Mouse (Mus musculus): ENCODE measurements at regions not wholly inside any gene's neighbourhood (a gene's known extent, or its start where the extent isn't known, plus 50 kb on each side); places are given as distances from the start of the nearest gene placed in this dataset.

DNA sequence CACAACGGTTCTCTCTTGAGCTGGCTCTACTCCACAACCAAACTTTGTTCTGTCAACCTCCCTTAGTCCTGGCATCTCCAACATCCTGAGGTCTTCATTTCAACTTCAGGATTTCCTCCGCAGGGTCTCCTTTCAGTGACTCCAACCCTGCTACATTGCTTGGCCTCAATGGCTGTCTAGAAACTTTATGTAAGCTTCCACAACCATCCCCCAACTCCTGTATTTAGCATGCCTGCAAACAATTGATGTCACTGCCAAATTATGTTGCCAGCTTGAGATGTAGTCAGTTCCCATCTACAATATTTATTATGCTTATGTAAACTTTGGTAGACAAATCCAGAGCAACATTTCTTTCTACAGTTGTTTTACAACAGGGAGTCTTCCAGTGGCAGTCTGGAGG is 336.4 kb upstream of the Meis1 start:
- intact Hi-C loops (cut with DNase I), result no loop called here
- H3K27ac ChIP-seq, result no peak overlapping the region
- H3K9ac ChIP-seq (ENCODE audit: low read depth, low read length), result no peak overlapping the region
- TF ChIP-seq CTCF (IDR thresholded peaks at IDR 0.05) (no peak), POLR2A (IDR thresholded peaks at IDR 0.05; ENCODE audit: insufficient read depth, low read depth, low read length) (no peak), EP300 (IDR thresholded peaks at IDR 0.05; ENCODE audit: insufficient read depth, low read depth, low read length) (no peak)
- DNase-seq, result no peak
- no peaks in the 10 kb centered on the region for H3K79me2 ChIP-seq (replicated peaks; ENCODE audit: control insufficient read depth, insufficient read depth, low read length)
- H3K36me3 ChIP-seq (ENCODE audit: control insufficient read depth, insufficient read depth, low read length), result no peaks in the 10 kb centered on the region
- H3K27me3 ChIP-seq (ENCODE audit: control insufficient read depth, insufficient read depth, low read length), result no peaks in the 10 kb centered on the region
- no peaks in the 10 kb centered on the region for H3K4me1 ChIP-seq (ENCODE audit: control insufficient read depth, insufficient read depth, low read length)
- 59% methylated on average over 2 of the region's 2 CpGs for WGBS
- H3K4me3 ChIP-seq, result no peak overlapping the region

DNA sequence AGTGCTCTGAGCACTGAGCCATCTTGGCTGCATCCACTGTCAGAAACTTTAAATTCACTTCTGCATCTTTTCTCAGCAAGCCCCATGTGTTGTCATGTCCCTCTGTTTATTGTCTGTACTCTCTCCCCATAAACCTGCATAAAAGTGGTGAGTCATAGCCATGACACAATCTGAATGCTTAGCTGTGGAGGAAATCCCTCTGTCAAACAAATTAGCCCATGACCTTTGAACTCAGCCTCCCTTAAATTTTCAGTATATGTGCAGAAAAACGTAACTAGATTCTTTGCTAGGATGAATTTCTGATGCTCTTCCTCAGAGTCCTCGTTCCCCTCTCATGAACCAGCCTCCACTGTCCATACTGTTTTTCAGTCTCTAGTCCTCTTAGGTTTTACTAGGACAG is 337.4 kb upstream of the Meis1 start:
- Histone ChIP-seq H3K79me2 (replicated peaks; ENCODE audit: control insufficient read depth, insufficient read depth, low read length) (no peaks in the 10 kb centered on the region), H3K36me3 (ENCODE audit: control insufficient read depth, insufficient read depth, low read length) (no peaks in the 10 kb centered on the region), H3K9ac (ENCODE audit: low read depth, low read length) (no peak overlapping the region), H3K27me3 (ENCODE audit: control insufficient read depth, insufficient read depth, low read length) (no peaks in the 10 kb centered on the region), H3K4me3 (no peak overlapping the region), H3K27ac (no peak overlapping the region), H3K4me1 (ENCODE audit: control insufficient read depth, insufficient read depth, low read length) (no peaks in the 10 kb centered on the region)
- 68% methylated on average over 2 of the region's 2 CpGs for WGBS
- intact Hi-C loops (cut with DNase I), result no loop called here
- no peak for DNase-seq
- TF ChIP-seq EP300 (IDR thresholded peaks at IDR 0.05; ENCODE audit: insufficient read depth, low read depth, low read length) (no peak), CTCF (IDR thresholded peaks at IDR 0.05) (no peak), POLR2A (IDR thresholded peaks at IDR 0.05; ENCODE audit: insufficient read depth, low read depth, low read length) (no peak)

DNA sequence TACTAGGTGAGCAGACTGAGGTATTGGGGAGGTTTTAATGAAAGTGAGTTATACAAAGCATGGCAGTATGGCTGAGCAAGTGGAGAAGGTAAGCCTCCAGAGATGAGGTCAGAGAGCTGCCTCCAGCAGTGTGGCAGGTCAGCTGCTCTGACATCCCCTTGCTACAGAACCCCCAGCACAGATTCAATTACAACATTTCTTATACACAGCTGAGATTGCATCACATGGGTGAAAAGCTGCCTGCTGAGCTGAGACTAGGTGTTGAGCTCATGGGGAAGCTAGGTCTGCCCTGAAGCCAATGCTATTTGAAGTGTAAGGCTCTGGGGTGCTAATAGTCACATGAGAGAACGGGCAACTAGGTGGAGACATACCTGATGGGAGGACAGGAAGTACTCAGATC is 350.4 kb upstream of the Meis1 start:
- no peak for DNase-seq
- Histone ChIP-seq H3K4me3 (no peak overlapping the region), H3K27ac (no peak overlapping the region), H3K36me3 (ENCODE audit: control insufficient read depth, insufficient read depth, low read length) (no peaks in the 10 kb centered on the region), H3K4me1 (ENCODE audit: control insufficient read depth, insufficient read depth, low read length) (no peaks in the 10 kb centered on the region), H3K27me3 (ENCODE audit: control insufficient read depth, insufficient read depth, low read length) (no peaks in the 10 kb centered on the region), H3K9ac (ENCODE audit: low read depth, low read length) (no peak overlapping the region), H3K79me2 (replicated peaks; ENCODE audit: control insufficient read depth, insufficient read depth, low read length) (no peaks in the 10 kb centered on the region)
- intact Hi-C loops (cut with DNase I), result no loop called here
- WGBS, result 57% methylated on average over 1 of the region's 1 CpGs
- TF ChIP-seq CTCF (IDR thresholded peaks at IDR 0.05), result no peak
- no peak for TF ChIP-seq POLR2A (IDR thresholded peaks at IDR 0.05; ENCODE audit: insufficient read depth, low read depth, low read length)
- TF ChIP-seq EP300 (IDR thresholded peaks at IDR 0.05; ENCODE audit: insufficient read depth, low read depth, low read length), result no peak

DNA sequence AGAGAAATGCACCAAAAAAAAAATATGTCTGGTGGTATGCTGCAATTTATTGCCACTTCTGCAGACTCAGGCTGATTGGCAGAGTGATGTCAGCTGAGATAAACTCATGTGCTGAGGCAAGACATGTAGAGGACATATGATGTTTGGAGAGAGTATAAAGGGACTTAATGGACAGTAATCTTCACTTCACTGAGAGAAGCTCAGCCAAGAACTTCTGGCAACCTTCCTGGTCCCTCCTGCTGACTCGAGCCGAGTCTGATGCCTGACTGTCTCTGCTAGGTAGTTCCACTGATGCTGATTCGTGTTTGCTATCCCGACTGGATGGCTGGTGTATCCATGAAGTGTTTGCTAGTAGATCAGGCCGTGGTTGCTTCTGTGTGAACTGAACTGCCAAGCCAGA is 354.7 kb upstream of the Meis1 start:
- TF ChIP-seq CTCF (IDR thresholded peaks at IDR 0.05) (no peak), EP300 (IDR thresholded peaks at IDR 0.05; ENCODE audit: insufficient read depth, low read depth, low read length) (no peak), POLR2A (IDR thresholded peaks at IDR 0.05; ENCODE audit: insufficient read depth, low read depth, low read length) (no peak)
- H3K36me3 ChIP-seq (ENCODE audit: control insufficient read depth, insufficient read depth, low read length), result no peaks in the 10 kb centered on the region
- H3K4me1 ChIP-seq (ENCODE audit: control insufficient read depth, insufficient read depth, low read length), result no peaks in the 10 kb centered on the region
- DNase-seq, result no peak
- H3K4me3 ChIP-seq, result no peak overlapping the region
- H3K27ac ChIP-seq, result no peak overlapping the region
- H3K9ac ChIP-seq (ENCODE audit: low read depth, low read length), result no peak overlapping the region
- 46% methylated on average over 5 of the region's 5 CpGs for WGBS
- intact Hi-C loops (cut with DNase I), result no loop called here
- H3K27me3 ChIP-seq (ENCODE audit: control insufficient read depth, insufficient read depth, low read length), result no peaks in the 10 kb centered on the region
- no peaks in the 10 kb centered on the region for H3K79me2 ChIP-seq (replicated peaks; ENCODE audit: control insufficient read depth, insufficient read depth, low read length)

GRCm38 (mm10) chr11:19380935-19381334 is 362.1 kb upstream of the Meis1 start:
- Histone ChIP-seq H3K36me3 (ENCODE audit: control insufficient read depth, insufficient read depth, low read length) (no peaks in the 10 kb centered on the region), H3K27ac (no peak overlapping the region), H3K79me2 (replicated peaks; ENCODE audit: control insufficient read depth, insufficient read depth, low read length) (no peaks in the 10 kb centered on the region), H3K4me1 (ENCODE audit: control insufficient read depth, insufficient read depth, low read length) (no peaks in the 10 kb centered on the region), H3K4me3 (no peak overlapping the region), H3K9ac (ENCODE audit: low read depth, low read length) (no peak overlapping the region), H3K27me3 (ENCODE audit: control insufficient read depth, insufficient read depth, low read length) (no peaks in the 10 kb centered on the region)
- 61% methylated on average over 2 of the region's 2 CpGs for WGBS
- DNase-seq, result no peak
- TF ChIP-seq POLR2A (IDR thresholded peaks at IDR 0.05; ENCODE audit: insufficient read depth, low read depth, low read length) (no peak), EP300 (IDR thresholded peaks at IDR 0.05; ENCODE audit: insufficient read depth, low read depth, low read length) (no peak), CTCF (IDR thresholded peaks at IDR 0.05) (no peak)
- intact Hi-C loops (cut with DNase I), result no loop called here

DNA sequence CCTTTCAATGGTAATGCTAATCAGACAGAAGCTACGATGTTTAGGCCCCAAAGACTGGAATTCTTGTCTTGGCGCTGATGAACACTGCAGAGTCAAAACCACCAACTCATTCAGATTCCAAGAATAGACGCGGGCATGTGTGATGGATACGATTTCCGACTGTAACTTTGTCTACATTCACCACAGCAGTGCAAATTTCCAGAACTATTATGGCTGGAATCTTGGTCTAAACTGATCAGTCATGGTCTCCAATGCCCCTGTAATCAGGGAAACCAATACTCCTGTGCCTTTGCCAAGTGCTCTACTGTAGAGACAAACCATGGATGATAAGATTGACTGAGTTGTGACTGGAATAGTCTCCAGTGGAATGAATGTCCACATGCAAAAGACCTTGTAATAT is 370.4 kb upstream of the Meis1 start:
- no peak overlapping the region for H3K27ac ChIP-seq
- no peak overlapping the region for H3K4me3 ChIP-seq
- WGBS, result 83% methylated on average over 6 of the region's 6 CpGs
- DNase-seq, result no peak
- H3K4me1 ChIP-seq (ENCODE audit: control insufficient read depth, insufficient read depth, low read length), result no peaks in the 10 kb centered on the region
- no peaks in the 10 kb centered on the region for H3K27me3 ChIP-seq (ENCODE audit: control insufficient read depth, insufficient read depth, low read length)
- no peak overlapping the region for H3K9ac ChIP-seq (ENCODE audit: low read depth, low read length)
- intact Hi-C loops (cut with DNase I), result no loop called here
- no peaks in the 10 kb centered on the region for H3K79me2 ChIP-seq (replicated peaks; ENCODE audit: control insufficient read depth, insufficient read depth, low read length)
- H3K36me3 ChIP-seq (ENCODE audit: control insufficient read depth, insufficient read depth, low read length), result no peaks in the 10 kb centered on the region
- TF ChIP-seq CTCF (IDR thresholded peaks at IDR 0.05) (no peak), EP300 (IDR thresholded peaks at IDR 0.05; ENCODE audit: insufficient read depth, low read depth, low read length) (no peak), POLR2A (IDR thresholded peaks at IDR 0.05; ENCODE audit: insufficient read depth, low read depth, low read length) (no peak)
